Mouse (Mus musculus): ENCODE data around the gene Chd9.

DNA sequence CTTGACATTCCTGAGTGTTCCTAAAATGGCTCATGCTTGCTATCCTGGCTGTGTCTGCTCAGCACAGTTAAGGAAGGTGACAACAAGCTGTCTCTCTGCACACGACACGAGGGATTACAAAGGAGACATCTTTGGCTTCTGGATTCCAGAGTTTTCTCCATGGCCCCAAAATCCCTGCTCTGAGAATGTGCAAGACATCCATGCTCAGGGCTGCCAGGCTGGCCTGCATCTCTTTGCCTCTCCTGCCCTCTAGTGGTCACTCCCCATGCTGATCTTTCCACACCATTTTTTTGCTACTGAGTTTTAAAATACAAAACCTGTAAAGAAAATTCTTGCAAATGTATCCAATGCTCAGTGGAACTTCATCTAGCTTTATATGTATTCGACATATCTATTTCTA lies 34.4 kb upstream of the Chd9 start:
- TF ChIP-seq CTCF (IDR thresholded peaks at IDR 0.05; ENCODE audit: low read depth, low read length) (peak; percentile 87), POLR2A (IDR thresholded peaks at IDR 0.05; ENCODE audit: borderline replicate concordance, low read depth, low read length) (no peak)
